22 mouse cellular contexts compared by ENCODE assay signal in genomic region chr9:41925721-41926120, GRCm38 (mm10).
DNase-seq lines count a peak whose midpoint lies in the region; ATAC-seq lines count a peak whose summit lies in the region.
"Had no signal": no experiment of that assay in that cellular context is flagged by ENCODE, and none has a peak within 500 bp of the region (broad histone marks: within the 10 kb centered on the region; RNA-seq: fewer than 3 reads in every experiment).

No protein-coding gene starts in this region.

- no peak for DNase-seq in kidney, postnatal 36 days
- peak; percentile 69 for DNase-seq in fibroblast of lung, adult 2 months (ENCODE audit: low read depth)
- no peak for DNase-seq in cerebellum, adult 9-10 months
- DNase-seq in adrenal gland, adult (ENCODE audit: inconsistent age in 2 of 2, low spot score in 1 of 2): no peak
- DNase-seq: adrenal gland, adult 2 months; cerebellum, adult 2 months; gastrocnemius, postnatal 25 days; heart, adult 2 months; heart, postnatal 14 days; kidney, adult 8-10 months; kidney, postnatal 14 days had no signal

- no peak for ATAC-seq in forebrain, embryonic 12.5 days (ENCODE audit: low FRiP score)
- no peak for ATAC-seq in forebrain, embryonic 13.5 days
- no peak for ATAC-seq in kidney, embryonic 15.5 days (replicated peaks; ENCODE audit: low FRiP score)
- no peak for ATAC-seq in limb, embryonic 15.5 days (ENCODE audit: insufficient number of reproducible peaks, low FRiP score, low TSS enrichment, low read depth)
- ATAC-seq: CD4-positive, CD25-positive, alpha-beta regulatory T cell, adult 4 months; intestine, embryonic 15.5 days; Patski had no signal

- no peaks in the 10 kb centered on the region for H3K36me3 ChIP-seq in forebrain, embryonic 12.5 days (replicated peaks)
- H3K36me3 ChIP-seq in forebrain, embryonic 13.5 days (ENCODE audit: poor library complexity, severe bottlenecking): no peaks in the 10 kb centered on the region
- no peaks in the 10 kb centered on the region for H3K36me3 ChIP-seq in kidney, embryonic 15.5 days
- no peaks in the 10 kb centered on the region for H3K36me3 ChIP-seq in limb, embryonic 15.5 days
- H3K36me3 ChIP-seq: heart, embryonic 13.5 days; hindbrain, embryonic 15.5 days; intestine, embryonic 15.5 days had no signal

- H3K4me2 ChIP-seq in forebrain, embryonic 12.5 days: no peak overlapping the region
- H3K4me2 ChIP-seq in forebrain, embryonic 13.5 days: no peak overlapping the region
- no peak overlapping the region for H3K4me2 ChIP-seq in kidney, embryonic 15.5 days
- no peak overlapping the region for H3K4me2 ChIP-seq in limb, embryonic 15.5 days
- H3K4me2 ChIP-seq: heart, embryonic 13.5 days; hindbrain, embryonic 15.5 days; intestine, embryonic 15.5 days had no signal

- peaks cover 3% of the 10 kb centered on the region; the same call in 1 of the 2 replicates for H3K4me1 ChIP-seq in forebrain, embryonic 12.5 days
- peaks cover 7% of the 10 kb centered on the region; the same call in 1 of the 2 replicates for H3K4me1 ChIP-seq in forebrain, embryonic 13.5 days
- H3K4me1 ChIP-seq in kidney, embryonic 15.5 days: peaks cover 7% of the 10 kb centered on the region; the same call in 1 of the 2 replicates
- peaks cover 16% of the 10 kb centered on the region for H3K4me1 ChIP-seq in limb, embryonic 15.5 days
- H3K4me1 ChIP-seq: hindbrain, embryonic 15.5 days had no signal

- WGBS in forebrain, embryonic 12.5 days: 74% methylated on average over 4 of the region's 4 CpGs
- WGBS in forebrain, embryonic 13.5 days: 48% methylated on average over 4 of the region's 4 CpGs
- 72% methylated on average over 4 of the region's 4 CpGs for WGBS in kidney, embryonic 15.5 days
- WGBS in limb, embryonic 15.5 days: 28% methylated on average over 4 of the region's 4 CpGs

- H3K4me3 ChIP-seq in forebrain, embryonic 12.5 days (replicated peaks): no peak overlapping the region
- H3K4me3 ChIP-seq in forebrain, embryonic 13.5 days: no peak overlapping the region
- no peak overlapping the region for H3K4me3 ChIP-seq in kidney, embryonic 15.5 days (replicated peaks)
- no peak overlapping the region for H3K4me3 ChIP-seq in limb, embryonic 15.5 days
- H3K4me3 ChIP-seq: heart, adult 2 months; heart, embryonic 13.5 days; hindbrain, embryonic 15.5 days; intestine, embryonic 15.5 days; layer of hippocampus, adult 2 months had no signal

- no peaks in the 10 kb centered on the region for H3K27me3 ChIP-seq in forebrain, embryonic 12.5 days
- no peaks in the 10 kb centered on the region for H3K27me3 ChIP-seq in forebrain, embryonic 13.5 days
- no peaks in the 10 kb centered on the region for H3K27me3 ChIP-seq in kidney, embryonic 15.5 days
- H3K27me3 ChIP-seq in limb, embryonic 15.5 days: no peaks in the 10 kb centered on the region
- H3K27me3 ChIP-seq: heart, embryonic 13.5 days; hindbrain, embryonic 15.5 days; intestine, embryonic 15.5 days; Patski had no signal

- H3K9ac ChIP-seq in forebrain, embryonic 12.5 days: no peak overlapping the region
- no peak overlapping the region for H3K9ac ChIP-seq in forebrain, embryonic 13.5 days
- no peak overlapping the region for H3K9ac ChIP-seq in kidney, embryonic 15.5 days
- no peak overlapping the region for H3K9ac ChIP-seq in limb, embryonic 15.5 days
- H3K9ac ChIP-seq: heart, embryonic 13.5 days; hindbrain, embryonic 15.5 days; intestine, embryonic 15.5 days had no signal

- no peaks in the 10 kb centered on the region for H3K9me3 ChIP-seq in forebrain, embryonic 12.5 days
- 0 out of 2 replicates have a peak, but pooled peaks cover 3% of the 10 kb centered on the region for H3K9me3 ChIP-seq in forebrain, embryonic 13.5 days (replicated peaks)
- no peaks in the 10 kb centered on the region for H3K9me3 ChIP-seq in kidney, embryonic 15.5 days (replicated peaks)
- H3K9me3 ChIP-seq in limb, embryonic 15.5 days: no peaks in the 10 kb centered on the region
- H3K9me3 ChIP-seq: heart, embryonic 13.5 days; hindbrain, embryonic 15.5 days; intestine, embryonic 15.5 days had no signal

- peak overlapping the region; percentile 43; the same call in 1 of the 2 replicates for H3K27ac ChIP-seq in forebrain, embryonic 12.5 days
- no peak overlapping the region; the same call in 1 of the 2 replicates for H3K27ac ChIP-seq in forebrain, embryonic 13.5 days
- 0 out of 2 replicates have a peak overlapping the region, but pooled peaks have one; percentile 4 for H3K27ac ChIP-seq in kidney, embryonic 15.5 days
- H3K27ac ChIP-seq in limb, embryonic 15.5 days: peak overlapping the region; percentile 67
- H3K27ac ChIP-seq: heart, adult 2 months; heart, embryonic 13.5 days; hindbrain, embryonic 15.5 days; intestine, embryonic 15.5 days; layer of hippocampus, adult 2 months; macrophage had no signal
